Mouse (Mus musculus): ENCODE data around the gene Tmem44. TPM values are rescaled to one million over a fixed set of nuclear protein-coding genes. Genes with fewer than 3 reads are reported as not detected.
"Not testable (repeated sequence)": the region's sequence is repeated elsewhere in the genome, so short reads cannot be mapped to it uniquely, and the experiment has no call there.

The Tmem44 gene
- total RNA-seq, 1 experiment from 2014 or later = 6.0 TPM

GRCm38 (mm10) chr16:30497307-30497706 is 53.3 kb downstream of the Tmem44 start:
- DNase-seq = no peak

- no peak for DNase-seq
Observed at GRCm38 (mm10) chr16:30494883-30495282, 55.8 kb downstream of the Tmem44 start.

GRCm38 (mm10) chr16:30491742-30492141 is 58.9 kb downstream of the Tmem44 start:
- DNase-seq = no peak

GRCm38 (mm10) chr16:30490791-30491190 is 59.9 kb downstream of the Tmem44 start:
- peak; percentile 46 for DNase-seq

GRCm38 (mm10) chr16:30490316-30490715 is 60.3 kb downstream of the Tmem44 start:
- DNase-seq = no peak

- peak; percentile 45 for DNase-seq
Observed at GRCm38 (mm10) chr16:30489662-30490061, 61.0 kb downstream of the Tmem44 start.

GRCm38 (mm10) chr16:30486498-30486897 is 64.1 kb downstream of the Tmem44 start:
- no peak for DNase-seq

- DNase-seq = no peak
Observed at GRCm38 (mm10) chr16:30477791-30478190, 72.9 kb downstream of the Tmem44 start.

- DNase-seq = no peak
Observed at GRCm38 (mm10) chr16:30477006-30477405, 73.6 kb downstream of the Tmem44 start.

- peak; percentile 22 for DNase-seq
Observed at GRCm38 (mm10) chr16:30475633-30476461, 74.8 kb downstream of the Tmem44 start.

- DNase-seq = no peak
Observed at GRCm38 (mm10) chr16:30472447-30472846, 78.2 kb downstream of the Tmem44 start.

GRCm38 (mm10) chr16:30471912-30472311 is 78.7 kb downstream of the Tmem44 start:
- DNase-seq = no peak

GRCm38 (mm10) chr16:30468944-30469343 is 81.7 kb downstream of the Tmem44 start:
- no peak for DNase-seq

GRCm38 (mm10) chr16:30465680-30466298 is 84.9 kb downstream of the Tmem44 start:
- DNase-seq = peak; percentile 43

GRCm38 (mm10) chr16:30464742-30465141 is 85.9 kb downstream of the Tmem44 start:
- DNase-seq = not testable (repeated sequence)

Other genes with a start within 250 kb of the Tmem44 start
- gene Gp5, start 240.1 kb downstream of the Tmem44 start, total RNA-seq (2021) = 0.64 and 0.78 TPM in 2 replicates
- 87.9 and 91.7 TPM in 2 replicates for gene Atp13a3, start 144.9 kb downstream of the Tmem44 start, total RNA-seq (2021)
- gene Lsg1, start 36.8 kb upstream of the Tmem44 start, total RNA-seq (2021) = 31.0 and 33.2 TPM in 2 replicates
- 33.6 and 48.4 TPM in 2 replicates for gene Fam43a, start 48.9 kb upstream of the Tmem44 start, total RNA-seq (2021)

Measured in adrenal gland, postnatal 14 days (tissue).